Mouse (Mus musculus) gastrocnemius, postnatal 4 days (tissue): Measurements from ENCODE around the gene Dlgap3. TPM values are rescaled to one million over a fixed set of nuclear protein-coding genes. Genes with fewer than 3 reads are reported as not detected.
A peak's percentile ranks its signal among the peaks of the same experiment; 100 is the strongest.

ENCODE experiments used
- DNase-seq, 2 experiments: peaks; one replicate each; pipeline ENCODE4 v3.0.0; 2021 to 2022; ENCODE audit warnings: low spot score in 2 of 2, mixed read lengths in 2 of 2
- total RNA-seq, 2 experiments: library from RNA; stranded (reverse); gene quantifications; 2 replicates each; pipeline ENCODE4 v1.2.3; 2021

The Dlgap3 gene
- total RNA-seq, 2 experiments from 2014 or later: 1.2 to 1.7 TPM

DNA sequence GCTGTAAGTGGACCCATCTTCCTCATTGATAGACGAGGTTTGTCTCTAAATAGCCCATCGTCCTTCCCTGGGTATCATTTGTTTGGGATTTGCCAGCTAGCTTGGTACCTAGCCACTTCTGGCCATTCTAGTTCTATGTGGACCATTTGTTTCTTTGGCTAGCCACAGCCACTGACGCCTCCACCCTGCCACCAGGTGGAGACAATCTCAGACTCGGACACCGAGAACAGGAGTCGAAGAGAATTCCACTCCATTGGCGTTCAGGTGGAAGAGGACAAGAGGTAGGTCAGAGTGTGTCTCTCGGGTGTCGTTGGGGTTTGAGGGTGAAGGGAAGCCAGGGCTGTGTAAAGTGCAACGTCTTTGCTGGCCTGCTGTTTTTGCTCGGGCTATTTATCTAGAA, 46.1 kb downstream of the Dlgap3 start:
- no peak for DNase-seq

GRCm38 (mm10) chr4:127215799-127216198, 46.8 kb downstream of the Dlgap3 start:
- DNase-seq: no peak

DNA sequence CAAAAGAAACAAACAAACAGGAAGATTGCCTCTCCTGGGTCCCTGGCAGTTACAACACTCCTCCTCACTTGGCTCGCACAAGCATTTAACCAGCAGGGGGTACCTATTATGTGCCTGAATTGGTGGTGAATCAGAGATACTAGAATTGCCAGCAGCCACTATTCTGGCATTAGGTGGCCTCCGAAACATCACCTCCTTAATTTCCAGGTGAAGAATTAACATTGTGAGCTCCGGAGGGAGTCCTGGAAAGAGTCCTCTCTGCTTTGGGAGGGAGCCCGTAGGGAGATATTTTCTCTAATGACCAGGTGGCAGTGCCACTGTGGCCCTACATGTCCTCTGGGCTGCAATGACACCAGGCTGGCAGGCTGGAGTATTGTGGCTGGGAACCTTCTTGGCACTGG, 47.2 kb downstream of the Dlgap3 start:
- DNase-seq: no peak

GRCm38 (mm10) chr4:127217048-127217447, 48.0 kb downstream of the Dlgap3 start:
- no peak for DNase-seq

DNA sequence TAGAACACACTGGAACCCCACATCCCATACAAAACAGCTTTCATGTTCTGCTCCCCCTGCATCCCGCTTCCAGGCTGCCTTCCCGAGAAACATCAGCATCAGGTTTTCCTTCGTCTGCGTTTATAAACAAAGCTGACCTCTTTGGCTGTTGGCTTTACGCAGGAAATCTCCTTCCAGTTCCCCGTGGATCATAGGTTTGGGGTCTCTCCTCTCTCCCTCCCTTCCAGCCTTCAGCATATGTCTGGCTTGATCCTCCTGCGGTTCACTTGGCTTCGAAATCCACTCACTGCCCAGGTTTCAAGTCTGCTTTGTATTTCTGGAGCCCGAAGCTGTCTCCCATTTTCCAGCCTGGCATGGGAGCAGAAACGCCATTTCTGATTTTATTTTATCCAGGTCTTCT, 54.3 kb downstream of the Dlgap3 start:
- DNase-seq: no peak

DNA sequence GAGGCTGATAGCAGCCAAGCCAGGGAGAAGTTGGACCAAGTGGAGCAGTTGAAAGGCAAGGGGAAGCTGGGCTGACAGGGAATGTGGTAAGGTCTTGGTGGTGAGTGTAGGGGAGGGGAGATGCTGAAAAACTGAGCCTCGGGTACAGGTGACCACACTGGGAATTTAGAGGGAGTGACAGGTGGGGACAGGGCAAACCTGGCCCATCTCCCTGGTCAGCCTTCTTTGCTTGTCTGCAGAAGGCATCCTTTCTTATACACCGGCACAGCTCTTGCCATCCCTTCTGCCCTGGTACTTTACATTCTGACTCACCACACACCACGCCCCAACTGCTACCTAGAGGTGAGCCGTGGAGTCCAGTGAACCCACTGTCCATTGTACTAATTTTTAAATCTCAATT, 54.8 kb downstream of the Dlgap3 start:
- no peak for DNase-seq

DNA sequence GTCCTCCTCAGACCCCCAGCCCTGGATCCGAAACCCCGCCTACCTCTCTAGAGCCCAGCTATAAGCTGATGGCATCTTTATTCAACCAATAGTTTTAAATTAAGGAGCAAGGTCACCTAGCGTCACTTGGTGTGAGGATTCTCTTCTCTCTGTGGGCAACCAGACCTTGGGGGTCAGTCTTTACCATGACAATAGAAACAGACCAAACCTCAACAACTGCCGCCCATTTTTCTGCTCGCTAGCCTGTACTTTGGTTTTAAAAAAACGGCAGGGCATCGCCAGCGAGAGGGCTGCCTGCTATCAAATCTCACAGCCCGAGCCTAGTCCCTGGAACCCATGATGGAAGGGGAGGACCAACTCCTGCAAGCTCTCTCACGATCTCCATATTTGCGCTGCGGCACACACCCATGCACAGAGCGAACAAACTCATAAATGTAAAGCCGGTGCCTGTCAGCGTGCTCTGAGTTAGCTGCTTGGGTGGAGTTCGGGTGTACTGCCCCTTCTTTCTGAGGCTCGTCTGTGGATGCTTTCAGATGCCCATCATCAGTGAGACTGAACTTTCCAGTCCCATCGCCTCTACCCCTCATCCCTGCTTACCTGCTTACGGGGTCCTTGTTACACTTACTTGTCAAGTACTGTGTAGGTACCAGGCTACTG, 55.6 kb downstream of the Dlgap3 start:
- DNase-seq: no peak

- DNase-seq: no peak
Measured at GRCm38 (mm10) chr4:127226067-127226466, 57.1 kb downstream of the Dlgap3 start.

DNA sequence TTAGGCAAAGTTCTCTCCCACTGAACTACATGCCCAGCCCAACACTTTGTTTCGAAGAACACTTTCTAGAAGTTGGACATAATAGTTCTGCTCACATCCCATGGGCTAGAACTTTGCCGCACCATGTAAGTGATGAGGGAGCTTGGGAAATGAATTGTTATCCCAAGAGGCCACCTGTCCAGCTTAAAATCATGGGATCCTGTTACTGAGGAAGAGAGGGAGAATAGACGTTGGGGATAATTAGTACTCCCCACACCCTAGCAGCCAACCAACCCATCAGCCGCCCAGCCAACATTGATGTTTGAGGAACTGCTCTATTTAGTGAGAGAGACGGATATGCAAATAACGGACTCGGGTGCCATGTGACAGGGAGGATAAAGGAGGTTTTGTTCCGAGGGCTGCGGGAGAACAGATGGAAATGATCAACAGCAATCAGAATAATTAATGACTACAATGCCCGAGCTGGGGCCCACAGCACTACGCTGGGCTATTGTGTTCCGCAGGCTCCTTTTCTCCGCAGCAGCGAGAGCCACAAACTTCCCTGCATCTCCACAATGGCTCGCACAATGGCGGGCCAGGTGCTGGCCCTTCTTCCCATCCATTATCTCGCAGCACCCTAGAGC, 58.2 kb downstream of the Dlgap3 start:
- no peak for DNase-seq

DNA sequence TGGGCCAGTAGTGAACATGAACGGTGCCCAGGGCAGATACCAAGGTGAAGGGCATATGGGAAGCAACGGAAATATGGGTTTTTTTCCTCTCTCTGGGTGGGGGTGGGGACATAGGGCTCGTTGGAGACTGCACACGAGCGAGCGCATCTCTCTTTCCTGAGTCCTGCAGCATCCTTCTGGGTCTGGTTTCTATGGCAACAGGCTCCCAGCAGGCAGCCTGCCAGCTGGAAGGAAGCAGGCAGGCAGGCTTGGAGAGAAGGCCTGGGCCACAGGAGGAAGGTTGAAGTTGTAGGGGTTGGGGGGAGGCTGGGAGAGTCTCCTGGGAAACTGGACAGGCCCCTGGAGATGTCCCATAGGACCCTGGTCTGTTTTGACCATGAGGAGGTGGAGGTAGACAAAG, 63.0 kb downstream of the Dlgap3 start:
- DNase-seq: no peak

DNA sequence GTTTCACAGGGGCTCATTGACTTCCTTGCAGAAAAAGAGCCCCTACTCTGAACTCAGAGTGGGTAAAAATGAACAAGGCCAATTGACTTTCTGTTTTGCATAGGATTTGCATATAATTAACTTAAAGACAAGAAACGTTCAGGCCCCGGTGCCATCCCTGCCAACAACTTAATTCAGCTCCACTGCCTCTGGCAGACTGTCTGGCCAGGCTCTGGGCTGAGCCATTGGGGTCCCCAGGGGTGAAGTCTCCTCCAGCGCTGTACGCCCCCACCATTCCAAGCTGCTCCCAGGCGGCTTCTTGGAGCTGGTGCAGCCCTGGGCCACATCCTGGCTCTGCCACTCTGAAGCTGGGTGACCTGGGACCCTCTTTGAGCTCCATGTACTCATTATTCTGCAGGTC, 63.5 kb downstream of the Dlgap3 start:
- DNase-seq: no peak

- no peak for DNase-seq
Measured at GRCm38 (mm10) chr4:127233416-127234125, 64.6 kb downstream of the Dlgap3 start.

- DNase-seq: peak; percentile 69 to 87
Measured at GRCm38 (mm10) chr4:127235742-127236487, 66.9 kb downstream of the Dlgap3 start.

GRCm38 (mm10) chr4:127236631-127237030, 67.6 kb downstream of the Dlgap3 start:
- DNase-seq: peak in 1 of 2 experiments; percentile 27

- no peak for DNase-seq
Measured at GRCm38 (mm10) chr4:127237271-127237670, 68.3 kb downstream of the Dlgap3 start.

GRCm38 (mm10) chr4:127242696-127243095, 73.7 kb downstream of the Dlgap3 start:
- no peak for DNase-seq

DNA sequence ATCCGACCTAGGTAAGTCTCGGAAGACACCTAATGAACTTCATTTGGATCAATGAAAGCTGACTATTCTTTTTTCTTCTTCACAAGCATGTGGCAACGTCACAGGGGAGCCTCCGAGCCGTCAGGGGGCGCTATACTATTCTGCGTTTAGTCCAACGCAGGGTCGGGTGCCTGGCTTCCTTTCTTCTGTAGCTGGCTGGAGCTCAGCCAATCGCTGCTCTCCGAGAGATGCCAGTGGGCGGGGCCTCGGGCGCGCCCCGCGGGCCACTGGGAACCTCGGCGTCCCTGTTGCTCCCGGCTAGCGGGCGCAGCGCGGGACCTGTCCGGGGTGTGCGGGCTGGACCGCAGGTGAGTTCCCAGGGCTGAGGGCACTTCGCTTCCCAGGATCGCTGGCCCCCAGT, 74.5 kb downstream of the Dlgap3 start, which contains the start of gene Smim12:
Smim12 (plus strand) TSS at position 233 of the 400 bp plus-strand sequence.
- DNase-seq: peak; percentile 99 to 100

GRCm38 (mm10) chr4:127243953-127244352, 74.9 kb downstream of the Dlgap3 start:
- DNase-seq: no peak

DNA sequence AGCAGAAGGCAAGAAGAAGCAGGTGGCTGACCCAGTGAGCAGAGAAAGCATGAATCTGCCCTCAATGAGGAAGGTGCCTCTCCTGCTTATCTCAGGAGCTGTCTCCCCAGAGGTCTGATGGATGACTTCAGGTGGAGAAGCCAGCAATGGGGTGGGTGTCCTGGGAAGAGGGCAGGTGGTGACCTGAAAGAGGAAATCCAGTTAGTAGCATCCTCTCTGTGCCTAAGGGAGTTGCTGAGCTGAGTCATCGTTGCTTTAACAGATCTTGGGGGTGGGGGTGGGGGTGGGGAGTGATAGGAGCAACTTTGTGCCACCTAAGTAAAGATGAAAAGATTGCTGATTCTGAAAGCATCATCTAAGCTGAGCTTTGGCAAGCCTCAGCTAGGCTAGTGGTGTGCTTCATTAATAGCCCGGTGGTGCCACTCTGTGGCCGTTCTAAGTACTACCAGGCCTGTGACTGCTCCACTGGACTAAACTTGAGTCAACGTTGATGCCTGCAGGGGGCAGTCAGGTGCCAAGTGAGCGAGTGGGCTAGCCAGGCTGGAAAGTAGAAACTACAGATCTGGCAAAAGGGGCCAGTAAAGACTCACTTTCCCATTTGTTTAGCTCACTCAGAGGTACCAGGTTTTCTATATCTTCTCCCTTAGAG, 80.8 kb downstream of the Dlgap3 start:
- DNase-seq: peak; percentile 84 to 93

DNA sequence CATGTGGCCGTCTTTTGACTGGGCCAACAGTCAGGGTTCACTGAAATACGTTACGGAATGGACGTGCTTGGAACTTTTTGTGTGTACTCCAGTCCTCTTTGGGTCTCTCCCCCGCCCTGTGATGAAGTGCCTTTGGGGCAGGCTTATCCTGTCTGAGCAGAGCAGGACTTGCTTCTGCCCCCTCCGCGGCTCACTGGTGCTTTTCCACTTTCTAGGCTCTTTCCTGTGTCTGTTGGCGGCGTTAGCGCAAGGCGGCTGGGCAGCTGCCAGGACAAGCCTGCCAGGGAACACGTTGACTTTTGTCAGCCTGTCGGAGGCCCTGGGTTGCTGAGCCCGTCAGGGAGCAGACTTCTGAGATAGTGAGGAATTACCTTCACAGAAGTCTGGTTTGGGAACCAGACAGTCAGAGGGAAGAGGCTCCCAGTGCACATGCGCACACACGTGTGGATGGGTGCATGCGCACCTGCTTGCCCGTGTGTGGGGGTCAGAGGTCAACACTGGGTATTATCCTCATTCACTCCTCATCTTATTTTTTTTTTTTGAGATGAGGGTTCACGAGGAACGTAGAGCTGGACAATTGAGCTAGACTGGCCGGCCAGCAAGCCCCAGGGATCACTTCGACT, 83.1 kb downstream of the Dlgap3 start:
- DNase-seq: peak; percentile 25 to 33

GRCm38 (mm10) chr4:127256739-127257138, 87.7 kb downstream of the Dlgap3 start:
- no peak for DNase-seq
